Mouse (Mus musculus) stomach, postnatal 0 days (tissue): ENCODE measurements at regions not wholly inside any gene's neighbourhood (a gene's known extent, or its start where the extent isn't known, plus 50 kb on each side); places are given as distances from the start of the nearest gene placed in this dataset.

Experiments used
- CTCF ChIP-seq: IDR thresholded peaks from 2 replicates; pipeline ENCODE4 v1.5.1; 2016; ENCODE audit warnings: antibody characterized with exemption, low read depth, mild to moderate bottlenecking, moderate library complexity
- EP300 ChIP-seq: optimal IDR thresholded peaks from 2 replicates; pipeline ENCODE3; 2016; ENCODE audit warnings: antibody characterized with exemption

GRCm38 (mm10) chr4:148360931-148361330, 73.2 kb upstream of the Disp3 start:
- TF ChIP-seq EP300: no peak
- TF ChIP-seq CTCF: no peak
